Mouse (Mus musculus) liver (tissue): ENCODE measurements around the gene Commd8.

Experiments used
- DNase-seq: peaks from one replicate; pipeline ENCODE4 v3.0.0-alpha.2; 2020; ENCODE audit warnings: mixed read lengths

Commd8 gene

DNA sequence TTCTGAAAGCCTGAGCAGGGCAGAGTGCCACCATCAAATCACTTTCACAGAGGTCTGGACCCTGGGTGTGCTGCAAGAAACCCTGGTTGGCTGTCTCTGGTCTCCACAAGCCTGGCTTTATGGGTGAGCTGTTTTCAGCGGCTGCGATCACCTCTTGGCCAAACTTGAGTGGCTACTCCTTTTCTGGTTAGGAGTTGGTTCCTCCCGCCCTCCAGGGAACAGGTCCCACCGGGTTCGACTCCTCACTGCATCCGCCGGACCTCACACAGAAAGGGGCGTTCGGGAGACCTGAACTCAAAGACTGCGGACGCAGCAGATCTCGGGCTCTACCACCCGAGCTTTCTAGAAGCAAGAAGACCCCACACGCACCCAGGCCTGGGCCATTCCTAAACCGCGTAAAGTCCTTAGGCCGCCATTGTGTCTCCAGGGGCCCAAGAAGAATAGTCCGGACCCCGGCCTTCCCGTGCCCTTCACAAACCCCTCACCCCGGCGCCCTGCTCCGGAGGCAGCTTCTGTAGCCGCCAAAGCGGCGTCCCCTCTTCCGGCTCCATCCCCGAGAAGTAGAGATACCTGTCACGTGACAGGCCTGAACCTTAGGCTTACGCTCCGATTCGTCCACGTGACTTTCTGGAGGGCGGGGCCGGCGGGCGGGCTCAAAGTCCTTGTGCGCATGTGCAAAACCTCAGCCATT, at the start of gene Commd8:
TSS of gene Commd8 (minus strand) at position 596 of the 691 bp plus-strand sequence.
- DNase-seq = peak; percentile 96

DNA sequence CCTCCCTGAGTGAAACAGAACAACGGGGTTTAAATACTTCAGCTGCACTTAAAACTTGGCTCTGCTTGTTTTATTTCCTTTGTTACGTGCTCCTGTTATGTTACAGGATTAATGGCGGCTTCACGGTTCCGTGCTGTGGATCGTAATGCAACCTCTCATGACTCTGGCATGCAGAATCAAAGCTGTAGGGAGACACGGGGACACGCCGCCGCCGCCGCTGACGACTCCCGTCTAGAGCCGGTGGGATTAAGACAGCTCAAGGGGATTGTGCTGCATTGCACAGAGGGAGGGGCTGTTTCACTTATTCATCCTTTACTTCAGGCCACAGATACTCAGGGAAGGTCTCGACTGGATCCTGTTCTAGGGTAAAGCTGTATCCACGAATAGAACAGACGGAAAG, 43.8 kb upstream of the Commd8 start:
- no peak for DNase-seq

DNA sequence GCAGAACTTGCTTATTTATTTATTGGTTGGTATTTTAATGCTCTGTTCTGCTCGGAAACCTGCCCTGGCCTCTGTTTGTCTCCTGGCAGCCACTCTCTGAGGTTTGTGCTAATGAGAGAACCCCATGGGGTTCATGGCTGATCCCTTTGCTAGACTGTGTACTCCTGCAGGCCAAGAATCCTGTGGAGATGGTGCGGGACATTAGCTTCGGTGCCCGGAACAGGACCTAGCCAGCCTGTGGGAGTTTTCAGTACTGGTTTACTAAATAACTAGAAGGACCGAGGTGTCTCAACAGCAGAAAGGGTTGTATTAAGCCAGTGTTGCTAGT, 42.8 kb upstream of the Commd8 start:
- no peak for DNase-seq

DNA sequence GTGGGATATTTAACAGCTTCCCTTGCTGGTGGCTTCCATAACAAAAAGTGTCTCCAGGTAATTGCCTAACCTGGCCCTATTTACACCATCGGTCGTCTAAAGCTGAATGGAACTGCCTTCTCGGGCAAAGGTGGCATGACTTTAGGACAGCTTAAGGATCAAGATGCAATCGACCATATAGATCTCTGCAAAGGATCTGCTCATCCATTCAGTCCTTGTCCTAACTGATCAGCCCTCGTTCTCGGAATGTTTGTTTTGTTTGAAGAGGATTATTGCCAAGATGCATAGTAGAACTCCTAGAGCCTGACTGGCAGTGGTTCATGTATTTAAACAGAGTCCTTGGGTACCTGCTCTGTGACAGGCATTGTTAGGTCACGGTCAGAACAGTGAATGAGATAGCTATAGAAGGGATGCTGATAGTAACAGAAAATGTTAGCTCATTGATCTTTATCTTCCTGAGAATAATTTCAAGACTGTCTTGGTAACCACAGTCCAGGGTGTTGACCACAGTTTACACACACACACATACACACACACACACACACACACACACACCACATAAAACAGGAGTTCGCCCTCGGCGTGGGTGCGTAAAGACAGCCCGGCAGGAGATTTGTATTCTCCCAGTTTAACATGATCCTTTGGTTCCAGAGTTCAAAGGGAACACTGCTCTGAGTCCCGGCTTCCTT, 42.3 kb upstream of the Commd8 start:
- DNase-seq = no peak

DNA sequence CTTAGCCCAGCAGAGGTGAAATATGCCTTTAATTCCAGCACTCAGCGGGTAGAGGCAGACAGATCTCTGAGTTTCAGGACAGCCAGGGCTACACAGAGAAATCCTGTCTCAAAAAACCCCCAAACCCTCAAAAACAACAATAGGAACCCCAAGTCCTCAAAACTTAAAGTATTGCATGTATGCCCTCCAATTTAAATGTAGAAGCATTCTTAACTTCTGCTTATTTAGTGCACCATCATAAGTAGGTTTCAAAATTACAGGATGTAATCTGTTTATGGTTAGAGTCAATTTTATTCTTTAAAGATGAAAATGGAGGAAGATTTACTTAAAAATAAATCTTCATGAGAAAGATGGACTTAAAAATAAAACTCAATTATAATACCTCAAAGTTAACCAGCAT, 40.5 kb upstream of the Commd8 start:
- DNase-seq = no peak

DNA sequence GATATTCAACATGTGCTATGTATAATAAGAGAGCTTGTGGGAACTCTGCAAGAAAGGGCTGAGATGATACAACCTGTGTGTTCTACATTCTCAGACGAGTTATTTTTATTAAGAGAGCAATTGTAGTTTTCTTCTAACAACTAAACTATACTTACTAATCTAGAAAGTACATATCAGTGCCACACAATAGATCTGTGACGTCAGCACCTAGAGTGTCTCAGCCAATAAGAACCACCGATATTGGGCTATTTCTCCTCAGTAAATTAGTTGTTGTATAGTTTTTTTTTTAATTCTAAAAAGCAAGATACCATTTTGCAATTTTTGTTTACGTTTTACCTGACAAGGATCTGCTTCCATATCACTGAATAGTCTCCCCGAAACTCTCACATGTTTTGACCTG, 37.3 kb upstream of the Commd8 start:
- no peak for DNase-seq

DNA sequence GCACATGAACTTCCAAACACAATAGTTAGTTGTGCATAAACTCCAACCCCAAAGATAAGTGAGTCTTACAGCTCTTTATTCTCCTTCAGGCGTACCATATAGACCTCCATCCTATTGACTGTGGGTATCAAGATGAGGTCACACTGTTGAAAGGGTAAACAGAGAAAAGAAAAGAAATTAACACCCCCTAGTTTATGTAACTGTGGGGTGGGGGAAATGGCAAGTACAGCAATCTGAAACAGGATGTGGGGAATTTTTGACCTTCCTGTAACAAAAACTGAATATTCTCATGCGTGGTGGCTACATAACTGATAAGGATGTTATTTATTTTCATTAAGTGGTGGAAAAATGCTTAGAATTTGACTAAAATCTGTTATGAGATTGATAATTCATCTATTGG, 36.5 kb upstream of the Commd8 start:
- no peak for DNase-seq

DNA sequence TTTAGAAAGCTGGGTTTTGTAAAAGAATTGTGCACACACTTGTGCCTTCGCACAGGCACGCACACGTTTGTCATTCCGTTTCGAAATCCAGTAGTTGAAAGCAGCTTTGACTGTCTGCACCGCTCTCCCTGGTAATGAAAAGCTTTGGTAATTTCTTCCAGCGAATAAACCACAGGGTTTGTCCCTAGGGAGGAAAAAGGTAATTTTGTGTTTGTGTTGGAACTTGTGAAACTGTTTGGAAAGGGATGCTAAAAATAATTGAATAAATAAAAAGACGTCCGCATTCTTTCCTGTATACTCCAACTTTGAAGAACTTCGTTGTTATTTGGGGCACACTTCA, 35.7 kb upstream of the Commd8 start:
- no peak for DNase-seq

DNA sequence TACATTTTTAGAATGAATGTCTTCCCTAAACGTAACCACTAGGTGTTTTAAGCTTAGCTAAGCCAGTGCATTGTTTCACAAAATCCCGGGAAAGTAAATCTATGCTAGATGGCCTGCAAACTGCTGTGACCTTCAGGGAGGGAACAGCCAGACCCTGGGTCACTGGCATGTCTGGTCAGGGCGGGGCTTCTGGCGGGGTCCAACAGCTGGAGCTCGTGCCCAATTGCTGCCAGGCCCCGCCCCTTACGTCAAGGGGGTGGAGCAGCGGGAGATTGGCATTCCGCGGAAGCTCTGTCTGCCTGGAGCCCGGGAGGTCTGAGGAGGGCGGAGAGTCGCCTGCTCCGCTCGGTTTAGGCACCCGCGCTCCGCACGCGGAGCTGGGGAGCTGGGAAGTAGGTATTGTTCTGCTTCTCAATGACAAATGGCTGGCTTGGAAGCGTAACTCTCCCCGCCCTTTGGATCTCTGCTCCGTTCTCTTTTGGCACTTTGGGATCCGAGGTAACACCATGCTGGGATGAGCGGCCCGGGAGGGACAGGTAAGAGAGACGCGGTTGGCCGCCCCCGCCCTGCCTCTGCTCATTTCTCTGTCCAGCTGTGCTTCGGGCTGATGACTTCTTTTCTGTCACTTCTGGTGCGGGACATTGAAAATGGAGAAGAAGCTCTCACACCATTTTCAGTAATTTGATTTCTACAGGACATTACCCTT, 35.2 kb upstream of the Commd8 start:
- peak; percentile 97 for DNase-seq

DNA sequence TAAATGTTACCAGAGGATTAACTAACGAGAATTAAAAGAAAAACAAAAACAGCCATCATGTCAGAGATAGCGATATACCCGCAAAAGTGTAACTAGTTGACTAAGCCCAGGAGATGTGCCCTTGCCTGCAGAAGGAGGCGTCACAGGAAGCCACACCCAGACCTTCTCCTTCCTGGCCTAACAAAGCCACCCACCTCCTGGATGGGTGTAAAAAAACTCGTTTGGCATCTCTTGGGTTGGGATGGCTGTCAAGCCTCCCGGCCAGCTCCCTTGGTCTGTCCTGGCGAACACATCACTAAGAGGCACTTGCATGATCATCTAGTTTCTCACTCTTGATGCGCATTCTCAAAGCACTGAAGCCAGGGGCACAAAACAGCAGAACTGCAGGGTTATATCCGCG, 34.0 kb upstream of the Commd8 start:
- peak; percentile 36 for DNase-seq

DNA sequence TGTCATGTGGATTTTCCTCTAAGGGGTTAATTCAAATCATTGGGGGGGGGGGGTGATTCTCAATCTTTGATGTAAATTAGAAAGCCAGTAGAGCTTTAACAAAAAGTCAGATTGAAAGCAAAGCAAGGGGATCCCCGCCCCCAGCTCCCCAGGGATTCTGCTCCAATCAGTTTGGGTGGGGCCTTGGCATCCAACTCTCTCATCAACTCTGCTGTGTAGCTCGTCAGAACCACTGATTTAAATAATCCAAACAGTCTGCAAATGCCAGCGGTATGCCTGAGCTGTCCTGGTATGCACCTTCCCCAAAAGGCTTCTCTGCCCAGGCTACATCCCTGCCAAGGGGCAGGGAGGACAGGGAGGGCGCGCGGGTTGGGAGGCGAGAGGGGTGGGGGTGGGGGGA, 33.6 kb upstream of the Commd8 start:
- DNase-seq = no peak

DNA sequence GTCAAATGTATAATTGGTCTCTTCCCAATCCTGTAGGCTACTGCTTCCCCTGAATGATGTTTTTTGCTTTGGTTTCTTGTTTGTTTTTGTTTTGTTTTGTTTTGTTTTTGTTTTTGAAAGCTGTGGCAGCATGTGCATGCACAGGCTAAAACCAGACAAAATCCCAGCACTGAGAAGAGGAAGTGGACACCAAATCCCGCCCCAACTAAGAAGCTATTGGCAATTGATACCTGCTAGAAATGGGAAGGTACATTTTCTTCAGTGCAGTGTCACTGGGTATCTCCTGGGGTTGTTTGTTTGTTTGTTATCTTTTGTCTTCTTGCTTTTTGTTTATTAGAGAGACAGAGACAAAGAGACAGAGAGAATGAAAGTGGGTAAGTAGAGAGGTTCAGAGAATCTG, 27.5 kb upstream of the Commd8 start:
- no peak for DNase-seq

DNA sequence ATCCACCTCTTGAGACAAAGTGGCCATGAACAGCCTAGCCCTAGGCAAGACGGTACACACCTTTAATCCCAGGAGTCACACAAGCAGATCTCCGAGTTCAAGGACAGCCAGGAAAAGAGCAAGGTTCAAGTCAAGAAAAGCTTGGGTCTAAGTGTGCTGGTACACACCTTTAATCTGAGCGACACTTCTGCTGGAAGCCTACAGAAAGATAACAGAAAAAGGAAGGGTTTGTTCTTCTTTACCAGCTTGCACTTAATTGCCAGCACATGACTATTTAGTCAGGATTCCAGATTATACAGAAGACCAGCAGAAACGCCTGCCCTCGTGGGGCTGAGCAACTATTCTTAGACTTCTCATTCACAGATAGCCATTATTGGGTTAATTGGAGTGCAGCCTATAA, 23.9 kb upstream of the Commd8 start:
- no peak for DNase-seq

DNA sequence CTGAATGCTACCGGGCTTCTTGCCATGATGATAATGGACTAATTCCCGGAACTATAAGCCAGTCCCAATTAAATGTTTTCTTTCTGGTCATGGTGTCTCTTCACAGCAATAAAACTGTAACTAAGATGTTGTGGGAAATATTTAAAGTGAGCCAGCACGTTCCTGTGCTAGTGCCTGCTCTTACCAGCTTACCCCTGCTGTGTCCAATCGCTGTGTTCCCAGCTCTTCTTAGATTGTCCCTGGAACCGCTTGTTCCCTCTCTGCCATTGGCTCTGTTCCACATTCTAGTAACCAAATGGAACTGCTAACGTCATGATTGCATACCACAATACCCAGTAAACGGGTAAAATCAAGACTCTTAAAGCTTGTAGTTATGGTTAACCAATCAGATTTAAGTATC, 23.2 kb upstream of the Commd8 start:
- DNase-seq = no peak

DNA sequence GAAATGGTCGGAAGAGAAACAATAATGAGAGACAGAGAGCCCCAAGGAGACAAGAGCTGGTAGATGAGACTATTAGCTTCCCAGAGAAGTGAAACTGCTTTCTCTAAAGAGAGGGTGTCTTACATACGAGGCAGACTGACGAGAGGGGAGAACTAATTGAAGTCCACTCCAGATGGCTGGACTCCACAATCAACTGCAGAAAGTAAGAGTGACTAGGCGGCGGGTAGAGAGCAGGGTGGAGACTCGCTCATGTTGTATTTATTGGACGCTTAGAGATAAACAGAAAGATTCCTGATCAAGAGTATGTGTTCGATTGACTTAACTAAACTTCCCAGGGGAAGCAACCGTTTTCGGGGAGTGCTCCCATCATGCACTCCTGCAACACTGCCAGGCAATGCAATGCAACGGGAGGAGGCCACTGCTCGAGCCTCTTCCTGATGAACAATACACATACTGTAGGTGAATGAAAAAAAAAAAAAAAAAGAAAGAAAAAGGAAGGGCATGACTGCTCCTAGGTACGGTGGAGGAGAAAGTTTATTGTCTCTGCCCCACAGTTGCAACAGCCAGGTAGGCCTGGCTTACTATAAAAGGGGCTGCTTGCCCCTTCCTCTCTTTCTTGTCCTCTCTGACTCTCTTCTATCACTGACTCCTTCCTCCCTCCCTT, 16.6 kb upstream of the Commd8 start:
- peak; percentile 61 for DNase-seq

DNA sequence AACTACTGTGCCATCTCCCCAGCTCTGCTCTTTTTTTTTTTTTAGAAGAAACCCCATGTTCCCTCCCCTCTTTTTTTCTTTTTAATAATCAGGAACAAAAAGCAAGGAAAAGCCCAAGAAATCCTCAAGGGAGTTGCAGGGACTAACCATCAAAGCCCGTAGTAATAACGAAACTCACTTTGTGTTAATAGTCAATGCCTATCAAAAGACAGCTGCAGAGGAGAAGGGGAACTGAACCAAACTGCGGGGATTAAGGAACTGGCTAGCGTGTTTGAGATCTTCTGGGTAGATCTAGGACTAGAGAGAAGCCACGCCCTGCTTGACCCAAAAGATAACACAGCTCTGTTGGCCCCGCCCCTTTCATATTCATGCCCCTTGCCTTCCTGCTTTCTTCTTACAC, 15.9 kb upstream of the Commd8 start:
- peak; percentile 88 for DNase-seq

DNA sequence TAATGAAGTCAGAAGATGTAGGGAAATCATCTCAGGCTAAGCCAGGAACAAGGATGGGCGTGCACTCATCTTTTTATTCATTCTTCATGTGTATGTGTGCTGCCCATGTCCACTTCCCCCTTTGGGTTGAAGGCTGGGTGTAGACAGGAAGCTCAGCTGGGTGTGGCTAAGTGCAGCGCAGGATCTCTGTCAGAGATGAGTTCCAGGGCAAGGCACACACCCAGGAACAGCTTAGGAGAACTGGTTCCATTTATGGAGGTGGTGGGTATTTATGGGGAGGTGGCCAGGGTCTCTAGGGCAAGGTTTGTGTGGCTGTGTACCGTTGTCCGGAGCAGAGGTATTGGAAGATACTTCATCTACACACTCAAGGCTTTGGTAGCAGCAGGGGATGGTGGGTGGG, 14.8 kb upstream of the Commd8 start:
- DNase-seq = peak; percentile 78

DNA sequence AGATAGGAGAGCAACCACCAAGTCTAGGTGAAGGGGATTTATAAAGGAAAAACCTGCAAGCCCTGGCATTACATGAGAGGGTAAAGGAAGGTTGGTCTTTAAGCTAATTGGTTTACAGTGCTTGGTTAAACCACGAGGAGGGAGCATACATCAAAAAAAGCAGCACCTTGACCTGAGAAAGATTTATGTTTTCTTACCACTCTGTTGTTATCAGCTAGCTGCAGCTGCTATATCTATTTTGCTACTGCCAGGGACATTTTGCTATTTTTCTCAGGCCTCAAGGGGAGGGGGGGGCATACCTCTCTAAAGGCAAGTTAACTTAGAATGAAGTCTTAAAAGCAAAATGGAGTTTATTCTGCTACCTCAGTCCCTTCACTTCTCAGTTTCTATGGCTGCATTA, 13.2 kb upstream of the Commd8 start:
- DNase-seq = peak; percentile 49

DNA sequence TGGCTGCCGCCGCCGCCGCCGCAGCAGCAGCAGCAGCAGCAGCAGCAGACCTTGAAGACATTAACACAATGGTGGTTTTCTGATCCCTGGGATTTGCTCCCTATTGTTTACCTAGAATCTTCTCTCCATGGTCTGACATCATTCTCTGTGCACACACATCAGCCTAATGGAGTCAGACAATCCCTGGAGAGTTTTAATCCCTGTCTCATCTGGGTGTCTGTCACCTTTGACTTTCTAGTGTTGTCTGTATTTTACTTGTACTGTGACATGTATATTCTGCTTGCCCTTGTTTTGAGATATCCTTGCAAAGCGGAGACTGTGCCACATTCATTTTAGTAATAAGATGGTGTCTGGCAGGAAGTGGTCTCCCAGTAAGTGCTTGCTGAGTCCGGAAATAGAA, 7.5 kb upstream of the Commd8 start:
- no peak for DNase-seq

DNA sequence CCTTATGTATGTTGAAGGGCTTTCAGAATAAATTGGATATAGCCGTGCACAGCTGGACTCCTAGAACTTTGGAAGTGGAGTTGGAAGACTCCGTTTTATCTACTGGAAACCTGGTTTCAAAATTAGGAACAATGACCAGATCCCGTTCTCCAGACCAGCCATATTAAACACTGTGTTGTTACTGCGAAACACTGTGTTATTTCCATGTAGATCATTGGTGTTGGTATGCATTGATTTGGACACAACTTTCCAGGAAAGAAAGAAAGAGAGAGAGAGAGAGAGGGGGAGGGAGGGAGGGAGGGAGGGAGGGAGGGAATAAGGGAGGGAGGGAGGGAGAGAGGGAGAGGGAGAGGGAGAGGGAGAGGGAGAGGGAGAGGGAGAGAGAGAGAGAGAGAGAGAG, 7.1 kb upstream of the Commd8 start:
- no peak for DNase-seq

DNA sequence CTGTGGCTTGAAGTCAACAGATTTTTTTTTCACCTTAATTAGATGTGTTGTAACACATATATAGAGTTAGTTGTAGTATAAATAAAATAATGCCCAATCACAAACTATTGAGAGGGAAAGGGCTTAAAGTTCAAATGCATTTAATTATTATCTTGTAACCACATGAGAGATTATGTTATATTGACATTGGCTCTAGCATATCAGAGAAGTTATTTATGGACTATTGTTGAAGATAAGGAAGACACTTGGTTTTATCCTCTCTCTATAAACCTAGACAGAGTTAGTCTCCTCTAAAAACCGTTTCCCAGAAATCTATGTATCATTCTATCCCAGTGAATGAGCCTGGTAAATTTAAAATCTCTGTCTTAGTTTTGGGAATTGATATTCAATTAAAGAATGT, 5.5 kb upstream of the Commd8 start:
- DNase-seq = no peak

DNA sequence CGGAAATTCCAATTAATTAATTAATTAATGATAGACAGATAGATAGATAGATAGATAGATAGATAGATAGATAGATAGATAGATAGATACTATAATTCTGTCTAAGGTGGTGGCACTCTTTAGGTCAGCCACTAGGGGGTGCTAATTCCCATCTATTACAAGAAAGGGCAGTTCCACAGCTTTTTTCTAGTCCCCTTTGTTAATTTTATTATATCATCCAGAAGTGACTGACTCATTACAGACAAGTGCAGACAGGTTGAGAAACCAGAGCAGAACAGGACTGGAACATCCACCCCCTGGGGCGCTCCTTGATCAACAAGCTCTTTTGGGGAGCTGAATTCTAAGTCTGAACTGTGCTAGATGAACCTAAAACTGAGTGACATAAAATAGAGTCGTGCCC, 4.7 kb upstream of the Commd8 start:
- peak; percentile 29 for DNase-seq

DNA sequence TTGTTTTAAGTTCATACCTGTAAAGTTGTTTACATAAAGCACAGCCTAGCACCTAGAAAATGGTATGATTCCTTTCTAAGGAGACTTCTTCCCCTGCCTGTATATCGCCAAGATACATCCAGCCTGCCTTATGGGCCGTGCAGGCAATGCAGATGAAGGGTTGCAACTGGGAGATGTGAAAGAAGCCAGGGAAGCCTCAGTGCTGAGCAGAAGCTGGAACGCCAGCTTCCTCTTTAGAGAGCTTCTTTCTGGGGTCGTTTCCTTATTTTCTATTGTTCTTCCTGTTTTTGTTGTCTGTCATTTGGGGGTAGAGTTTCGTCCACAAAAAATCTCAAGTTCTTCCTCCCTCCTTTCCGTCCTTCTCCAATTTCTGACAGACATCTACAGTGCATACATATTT, 2.1 kb upstream of the Commd8 start:
- DNase-seq = no peak

DNA sequence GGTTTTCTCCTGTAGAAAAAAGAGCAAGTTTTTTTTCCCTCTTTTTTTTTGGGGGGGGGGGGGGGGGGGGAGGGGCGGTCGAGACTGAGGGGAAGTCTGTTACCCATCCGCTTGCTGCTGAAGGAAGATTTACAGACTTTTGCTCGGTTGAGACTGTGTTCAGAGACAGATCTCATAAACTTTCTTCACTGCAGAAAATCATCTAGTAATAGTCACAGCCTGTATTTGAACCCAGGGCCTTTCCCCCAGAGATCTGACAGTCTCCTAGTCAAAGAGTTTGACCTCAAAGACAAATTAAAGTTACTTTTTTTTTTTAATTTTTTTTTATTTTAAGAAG, 264 bp upstream of the Commd8 start:
- no peak for DNase-seq
